Mouse (Mus musculus) heart, postnatal 36 days (tissue): ENCODE data around the gene Rsf1. TPM values are rescaled to one million over a fixed set of nuclear protein-coding genes. Genes with fewer than 3 reads are reported as not detected.

Experiments
- DNase-seq, 2 experiments: peaks; one replicate each; pipeline ENCODE4 v3.0.0; 2021 to 2022
- intact Hi-C: fragments of 180-260 bp; cut with DNase I; formaldehyde crosslinking; loops from one replicate; pipeline ENCODE4 v1.15.1; 2025
- total RNA-seq, 2 experiments: library from RNA; stranded (reverse); gene quantifications; 2 replicates each; pipeline ENCODE4 v1.2.3; 2021

Rsf1 gene
- total RNA-seq: 10 to 100 TPM; 15.0 to 17.2 TPM

- intact Hi-C loops: loop anchor here (2.0 to 5.0 kb wide), 4 partner anchors 98 to 157 kb away; partner anchors contain the start of genes Clns1a and Ints4
- DNase-seq: peak; percentile 91 to 93
Observed at GRCm38 (mm10) chr7:97579067-97579975, at the start of gene Rsf1, which contains the start of gene Aamdc. Gene Rsf1 (plus strand): TSS chr7:97579889. Gene Aamdc (minus strand): TSS chr7:97579497.

GRCm38 (mm10) chr7:97535531-97535930 lies 44.2 kb upstream of the Rsf1 start:
- intact Hi-C loops: no loop called here
- DNase-seq: no peak

GRCm38 (mm10) chr7:97536571-97536970 lies 43.1 kb upstream of the Rsf1 start:
- DNase-seq: no peak
- intact Hi-C loops: no loop called here

DNA sequence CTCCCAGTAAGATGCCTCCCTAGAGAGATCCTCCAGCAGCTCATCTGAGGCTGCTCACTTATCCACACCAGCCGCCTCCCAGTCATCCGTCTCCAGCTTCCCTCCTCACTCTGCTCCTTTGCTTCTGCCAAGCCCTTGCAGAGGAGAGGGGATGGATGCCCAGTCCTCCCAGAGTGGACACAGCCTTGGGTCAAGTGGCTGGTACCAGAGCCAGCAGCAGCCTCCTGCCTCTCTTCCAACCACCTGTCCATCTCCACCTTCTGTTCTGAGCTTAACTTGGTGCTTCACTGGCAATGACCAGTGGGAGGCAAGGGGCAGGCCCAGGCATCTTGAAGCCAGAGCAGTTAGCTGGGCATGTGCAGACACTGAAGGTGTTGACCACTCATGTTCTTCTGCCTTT lies 33.2 kb upstream of the Rsf1 start:
- intact Hi-C loops: no loop called here
- DNase-seq: no peak

GRCm38 (mm10) chr7:97549301-97549700 lies 30.4 kb upstream of the Rsf1 start:
- intact Hi-C loops: no loop called here
- DNase-seq: no peak

GRCm38 (mm10) chr7:97550673-97551072 lies 29.0 kb upstream of the Rsf1 start:
- intact Hi-C loops: no loop called here
- no peak for DNase-seq

DNA sequence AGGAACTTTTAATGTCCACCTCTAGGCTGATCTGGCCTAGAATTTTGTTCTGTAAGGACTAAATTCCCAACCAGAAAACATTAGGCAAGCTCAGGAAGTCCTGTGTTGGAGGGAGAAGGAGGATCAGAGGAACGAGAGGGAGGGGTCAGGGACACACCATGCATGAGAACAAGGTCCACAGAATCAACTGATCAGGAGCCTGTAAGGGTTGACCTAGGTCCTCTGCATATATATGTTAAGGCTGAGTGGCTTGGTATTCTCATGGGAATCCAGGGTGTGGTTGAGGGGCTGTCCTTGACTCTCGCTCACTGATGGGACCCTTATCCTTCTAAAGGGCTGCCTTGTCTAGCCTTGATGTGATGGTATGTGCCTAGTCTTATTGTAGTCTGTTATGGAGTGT lies 16.1 kb upstream of the Rsf1 start:
- intact Hi-C loops: no loop called here

GRCm38 (mm10) chr7:97569372-97569771 lies 10.3 kb upstream of the Rsf1 start:
- intact Hi-C loops: no loop called here
- no peak for DNase-seq

More for the DNA sequence above, 16.1 kb upstream of the Rsf1 start:
- DNase-seq: no peak

DNA sequence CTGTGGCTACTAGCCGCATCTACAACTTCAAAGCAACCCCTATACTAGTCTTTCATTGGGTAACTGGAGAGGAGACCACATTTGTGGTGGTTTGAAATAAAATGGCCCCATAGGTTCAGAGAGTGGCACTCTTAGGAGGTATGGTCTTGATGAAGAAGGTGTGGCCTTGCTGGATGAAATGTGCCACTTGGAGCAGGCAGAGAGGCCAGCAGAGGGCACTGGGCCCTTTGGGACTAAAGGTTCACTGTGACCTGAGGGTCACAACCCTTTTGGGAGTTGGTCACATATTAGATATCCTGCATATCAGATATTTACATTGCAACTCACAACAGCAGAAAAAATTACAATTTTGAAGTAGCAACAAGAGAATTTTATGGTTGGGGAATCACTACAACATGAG lies 9.3 kb upstream of the Rsf1 start:
- intact Hi-C loops: no loop called here
- no peak for DNase-seq

GRCm38 (mm10) chr7:97578361-97579066 lies 1.2 kb upstream of the Rsf1 start:
- DNase-seq: peak; percentile 43 to 59
- intact Hi-C loops: loop anchor here (2.0 to 5.0 kb wide), 4 partner anchors 98 to 156 kb away; partner anchors contain the start of genes Clns1a and Ints4

DNA sequence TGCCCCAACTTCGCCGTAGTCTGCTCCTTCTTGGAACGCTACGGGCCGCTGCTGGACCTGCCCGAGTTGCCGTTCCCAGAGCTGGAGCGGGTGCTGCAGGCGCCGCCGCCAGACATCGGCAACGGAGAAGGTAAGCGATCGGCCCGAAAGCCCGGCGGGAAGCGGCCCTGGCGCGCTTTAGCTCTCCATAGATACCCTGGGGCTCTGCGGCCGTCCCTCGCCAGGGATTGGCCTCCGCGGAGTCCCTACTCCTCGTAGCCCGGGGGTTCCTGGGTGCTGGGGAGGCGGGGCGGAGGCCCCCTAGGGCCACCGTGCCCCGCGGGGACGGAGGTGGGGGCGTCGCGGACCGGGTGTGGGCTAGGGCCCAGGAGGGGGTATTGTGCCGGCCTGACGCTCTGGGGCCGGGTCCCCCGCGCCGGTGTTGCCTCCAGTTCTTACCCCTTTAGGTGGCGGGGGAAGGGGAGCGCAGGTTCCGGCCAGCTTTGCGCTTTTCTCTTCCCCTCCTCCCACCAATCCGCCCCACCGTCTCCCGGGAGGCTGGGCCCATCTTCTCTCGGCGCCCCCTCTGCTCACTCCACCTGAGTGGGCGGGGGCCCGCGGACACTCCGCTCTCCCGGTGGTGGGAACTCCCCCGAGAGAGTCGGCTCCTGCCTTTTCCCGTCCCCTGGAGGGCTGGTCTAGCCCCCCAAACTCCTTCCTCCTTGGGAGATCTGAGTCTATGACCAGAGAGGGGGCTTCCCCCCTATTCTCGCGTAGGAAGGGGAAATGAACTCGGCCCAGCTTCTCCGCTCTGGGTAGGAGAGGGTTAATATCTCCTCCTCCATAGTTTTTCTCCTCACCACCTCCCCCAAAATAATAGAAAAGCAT lies 520 bp downstream of the Rsf1 start:
- intact Hi-C loops: loop anchor here (2.0 to 5.0 kb wide), 5 partner anchors 72 to 158 kb away; partner anchors contain the start of genes Clns1a and Ints4
- peak; percentile 38 to 65 for DNase-seq

DNA sequence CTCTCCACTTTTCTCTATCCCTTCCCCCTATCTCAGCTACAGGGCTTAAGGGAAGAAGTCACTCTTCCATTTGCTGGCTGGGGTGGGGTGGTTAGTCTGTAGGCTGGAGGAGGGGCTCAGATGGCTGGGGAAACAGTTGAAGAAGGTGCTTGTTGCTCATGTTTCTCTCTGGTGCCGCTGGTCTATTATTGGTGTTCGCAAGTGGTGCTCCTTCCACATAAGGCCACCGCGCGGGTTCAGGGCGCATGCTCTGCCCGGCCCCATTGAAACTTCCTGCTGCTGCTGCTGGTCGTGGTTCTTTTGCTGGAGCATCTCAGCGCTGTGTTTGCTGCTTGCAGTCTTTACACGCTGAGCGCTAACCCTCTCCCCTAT lies 1.1 kb downstream of the Rsf1 start:
- intact Hi-C loops: loop anchor here (5.0 kb wide), 1 partner anchor 71 kb away; no protein-coding TSS in a partner anchor
- DNase-seq: peak; percentile 78 to 81

DNA sequence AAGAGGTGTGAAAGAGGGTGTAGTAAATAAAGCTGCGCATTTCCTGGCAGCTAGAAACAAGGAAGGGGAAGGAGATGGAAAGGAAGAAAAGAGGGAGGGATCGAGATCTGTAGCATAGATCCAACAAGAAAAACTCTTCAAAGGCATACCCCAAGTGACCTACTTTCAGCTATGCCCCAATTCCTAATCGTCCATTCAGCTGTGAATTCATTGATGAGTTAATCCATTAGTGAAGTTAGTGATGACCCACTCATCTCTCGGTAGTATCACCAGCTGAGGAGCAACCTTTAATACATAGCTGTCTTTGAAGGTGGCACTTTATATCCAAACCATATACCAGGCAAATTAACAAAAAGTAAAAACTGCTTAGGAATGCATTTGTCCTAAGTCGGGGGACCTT lies 8.8 kb downstream of the Rsf1 start:
- DNase-seq: no peak
- intact Hi-C loops: no loop called here

DNA sequence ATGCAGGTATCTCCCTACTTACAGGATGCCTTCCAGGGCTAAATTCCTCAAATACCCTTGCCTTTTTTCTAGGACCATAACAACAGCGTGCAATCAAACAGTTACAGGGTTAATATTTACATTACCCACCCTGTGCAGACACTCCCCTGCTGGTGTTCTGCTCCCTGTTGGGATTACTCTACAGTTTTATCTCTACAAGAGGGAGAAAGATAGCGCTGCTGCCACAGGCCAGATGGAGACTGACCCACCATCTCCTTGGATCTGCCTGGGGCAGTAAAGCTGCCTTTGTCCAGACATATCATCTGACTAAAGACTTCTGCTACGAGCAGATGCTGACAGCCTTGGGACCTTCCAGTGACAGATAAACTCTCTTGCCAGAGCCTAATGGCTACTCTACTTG lies 10.8 kb downstream of the Rsf1 start:
- DNase-seq: no peak
- intact Hi-C loops: no loop called here

DNA sequence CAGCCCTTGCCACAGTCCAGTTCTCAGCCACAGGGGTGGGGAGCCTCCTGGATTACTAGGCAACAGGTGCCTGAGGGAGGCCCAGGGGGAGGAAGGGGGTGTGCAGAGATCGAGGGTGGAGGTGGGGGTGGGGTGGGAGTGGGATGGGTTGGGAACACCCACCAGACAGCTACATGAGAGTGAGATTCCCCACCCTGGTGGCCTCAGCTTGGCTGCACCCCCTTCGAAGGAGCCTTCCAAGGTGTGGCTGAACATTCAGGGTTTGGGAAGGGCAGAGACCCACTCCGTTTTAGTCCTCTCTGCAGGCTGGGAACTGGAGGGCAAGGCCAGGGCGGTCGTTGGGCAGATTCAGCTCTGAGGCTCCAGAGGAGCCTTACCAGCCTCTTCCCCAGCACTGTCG lies 11.6 kb downstream of the Rsf1 start:
- DNase-seq: no peak

DNA sequence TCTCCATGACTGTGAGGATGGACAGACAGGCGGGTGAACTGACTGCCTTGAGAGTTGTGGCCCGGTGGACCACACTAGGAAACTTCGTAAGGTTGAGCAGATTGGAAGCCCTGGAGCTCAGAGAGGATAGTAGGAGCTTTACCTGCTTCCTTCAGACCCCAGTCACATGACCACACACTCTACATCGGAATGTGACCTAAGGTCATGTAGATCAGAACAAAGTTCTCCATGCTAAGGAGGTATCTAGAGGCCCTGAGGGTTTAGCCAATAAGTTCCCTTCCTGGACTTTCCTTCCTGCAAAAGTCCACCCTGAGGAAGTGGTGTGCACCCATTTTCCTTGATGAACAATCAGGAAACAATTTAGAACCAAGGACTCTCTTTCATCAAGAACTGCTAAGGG lies 12.7 kb downstream of the Rsf1 start:
- intact Hi-C loops: no loop called here
- no peak for DNase-seq

More for the DNA sequence above, 11.6 kb downstream of the Rsf1 start:
- intact Hi-C loops: no loop called here

DNA sequence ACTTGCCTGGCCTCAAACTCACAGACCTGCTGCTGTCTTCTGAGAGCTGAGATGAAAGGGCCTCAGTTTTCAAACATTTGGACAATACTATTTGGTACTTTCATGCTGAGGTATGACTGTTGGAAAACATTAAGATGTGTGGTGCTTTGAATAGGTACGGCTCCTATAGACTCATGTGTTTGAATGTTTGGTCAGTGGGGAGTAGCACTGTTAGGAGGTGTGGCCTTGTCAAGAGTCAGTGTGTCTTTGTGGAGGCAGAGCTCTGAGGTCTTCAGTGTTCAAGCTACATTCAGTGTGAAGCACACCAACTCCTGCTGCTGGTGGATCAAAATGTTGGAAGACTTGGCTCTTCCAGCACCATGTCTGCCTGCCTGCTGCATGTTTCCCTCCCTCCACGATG lies 13.8 kb downstream of the Rsf1 start:
- DNase-seq: no peak
- intact Hi-C loops: no loop called here

DNA sequence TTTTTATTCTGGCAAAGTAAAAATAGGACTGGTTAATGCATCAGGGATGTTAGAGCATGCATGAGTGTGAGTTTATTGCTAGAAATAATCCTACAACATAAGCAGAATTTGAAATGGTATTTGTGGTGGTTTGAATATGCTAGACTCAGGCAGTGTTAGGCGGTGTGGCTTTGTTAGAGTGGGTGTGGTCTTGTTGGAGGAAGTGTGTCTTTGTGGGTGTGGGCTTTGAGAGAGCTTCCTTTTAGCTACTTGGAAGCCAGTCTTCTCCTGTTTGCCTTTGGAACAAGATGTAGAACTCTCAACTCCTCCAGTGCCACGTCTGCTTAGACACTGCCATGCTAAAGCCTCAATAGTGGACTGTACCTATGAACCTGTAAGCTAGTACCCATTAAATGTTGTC lies 18.9 kb downstream of the Rsf1 start:
- no peak for DNase-seq
- intact Hi-C loops: no loop called here

GRCm38 (mm10) chr7:97621346-97621745 lies 41.7 kb downstream of the Rsf1 start:
- DNase-seq: no peak
- intact Hi-C loops: no loop called here

GRCm38 (mm10) chr7:97622676-97623075 lies 43.0 kb downstream of the Rsf1 start:
- DNase-seq: no peak
- intact Hi-C loops: no loop called here

GRCm38 (mm10) chr7:97623402-97623801 lies 43.7 kb downstream of the Rsf1 start:
- no peak for DNase-seq
- intact Hi-C loops: no loop called here
